Mouse (Mus musculus) heart, postnatal 0 days (tissue): ENCODE measurements at regions not wholly inside any gene's neighbourhood (a gene's known extent, or its start where the extent isn't known, plus 50 kb on each side); places are given as distances from the start of the nearest gene placed in this dataset.

ENCODE experiments used
- ATAC-seq: fragments of 200-750 bp; cut with Nextera tagmentation; 2 replicates; pipeline ENCODE4 v1.8.0; 2017; ENCODE audit warnings: low read depth, moderate number of reproducible peaks, moderate library complexity; ENCODE audit not compliant: insufficient read depth
- DNase-seq: peaks from one replicate; pipeline ENCODE4 v3.0.0-alpha.2; 2016; ENCODE audit warnings: low spot score
- H3K27ac ChIP-seq: fragments of 300-500 bp; sonication (generic); 2 replicates; pipeline ENCODE4 v1.5.1; 2014; ENCODE audit warnings: low read depth, mild to moderate bottlenecking
- H3K27me3 ChIP-seq: fragments of 300-500 bp; sonication (generic); 2 replicates; pipeline ENCODE4 v1.6.1; 2014; ENCODE audit warnings: low read length, mixed read lengths; ENCODE audit not compliant: control insufficient read depth, insufficient read depth
- H3K36me3 ChIP-seq: fragments of 300-500 bp; sonication (generic); replicated peaks from 2 replicates; pipeline ENCODE4 v1.6.1; 2014; ENCODE audit warnings: low read length, mixed read lengths; ENCODE audit not compliant: control insufficient read depth, insufficient read depth
- H3K4me1 ChIP-seq: fragments of 300-500 bp; sonication (generic); 2 replicates; pipeline ENCODE4 v1.6.1; 2014; ENCODE audit warnings: antibody characterized with exemption; ENCODE audit not compliant: control insufficient read depth, insufficient read depth
- H3K4me2 ChIP-seq: fragments of 300-500 bp; sonication (generic); 2 replicates; pipeline ENCODE4 v1.6.1; 2014; ENCODE audit warnings: low read depth, mild to moderate bottlenecking, low read length, moderate library complexity
- H3K4me3 ChIP-seq: fragments of 300-500 bp; sonication (generic); 2 replicates; pipeline ENCODE4 v1.5.1; 2014; ENCODE audit warnings: low read depth, low read length
- H3K9ac ChIP-seq: fragments of 300-500 bp; sonication (generic); replicated peaks from 2 replicates; pipeline ENCODE4 v1.6.1; 2014; ENCODE audit warnings: low read depth, low read length, mixed read lengths
- H3K9me3 ChIP-seq: fragments of 300-500 bp; sonication (generic); replicated peaks from 2 replicates; pipeline ENCODE4 v1.6.1; 2016; ENCODE audit warnings: low read length; ENCODE audit not compliant: control insufficient read depth
- CTCF ChIP-seq: IDR thresholded peaks from 2 replicates; pipeline ENCODE4 v1.5.1; 2016; ENCODE audit warnings: antibody characterized with exemption, control low read depth, low read depth
- EP300 ChIP-seq: IDR thresholded peaks from 2 replicates; pipeline ENCODE4 v1.6.1; 2016; ENCODE audit warnings: antibody characterized with exemption, low read depth
- WGBS: fragments of 180-500 bp; shearing (Covaris S2); extraction: QIAGEN DNeasy Blood & Tissue Kit; methylation state at CpG from one replicate; pipeline ENCODE4 v1.1.7; 2014; 5-methylcytosine and 5-hydroxymethylcytosine counted together

DNA sequence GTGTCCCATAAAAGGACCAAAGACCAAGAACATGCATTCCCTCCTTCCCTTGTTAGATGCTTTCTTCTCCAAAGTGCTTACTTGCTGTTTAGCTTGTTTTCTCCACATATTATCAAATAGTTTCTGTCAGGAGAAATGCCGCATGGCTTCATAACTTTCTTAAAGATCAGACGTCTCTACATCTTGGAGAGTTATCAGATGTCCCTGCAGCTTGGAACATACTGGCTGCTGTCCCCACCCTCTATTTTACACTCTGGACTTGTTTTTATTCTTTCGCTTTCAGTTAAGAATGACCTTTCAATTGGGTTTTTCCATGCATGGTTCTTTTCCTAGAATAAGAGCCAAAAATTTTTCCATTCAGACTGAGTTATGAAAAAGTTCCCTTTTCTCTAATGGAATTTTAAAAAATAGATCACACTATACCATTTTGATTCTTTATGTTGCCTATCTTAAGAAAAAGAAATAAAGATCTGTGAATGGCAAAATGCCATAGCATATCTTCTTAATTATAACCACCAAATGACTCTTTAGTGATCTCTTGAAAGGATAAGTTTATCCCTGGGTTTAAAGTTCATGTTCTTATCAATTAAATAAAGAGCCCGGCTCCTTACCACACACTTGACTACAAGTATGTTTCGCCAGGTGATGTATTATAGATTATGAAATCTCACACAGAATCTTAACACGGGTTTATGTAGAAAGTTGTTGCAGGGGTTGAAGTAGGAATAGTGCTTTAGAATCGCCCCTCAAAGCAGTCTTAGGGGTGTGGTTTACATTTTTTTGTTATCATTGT, 232.1 kb downstream of the Nfkbiz start:
- Histone ChIP-seq H3K9ac (no peak overlapping the region), H3K4me3 (no peak overlapping the region), H3K9me3 (no peaks in the 10 kb centered on the region), H3K36me3 (no peaks in the 10 kb centered on the region), H3K27ac (no peak overlapping the region), H3K4me1 (0 out of 2 replicates have a peak, but pooled peaks cover 3% of the 10 kb centered on the region), H3K27me3 (no peaks in the 10 kb centered on the region), H3K4me2 (no peak overlapping the region)
- ATAC-seq (no peak), DNase-seq (no peak)
- WGBS = 65% methylated on average over 7 of the region's 7 CpGs
- TF ChIP-seq CTCF (no peak), EP300 (no peak)

DNA sequence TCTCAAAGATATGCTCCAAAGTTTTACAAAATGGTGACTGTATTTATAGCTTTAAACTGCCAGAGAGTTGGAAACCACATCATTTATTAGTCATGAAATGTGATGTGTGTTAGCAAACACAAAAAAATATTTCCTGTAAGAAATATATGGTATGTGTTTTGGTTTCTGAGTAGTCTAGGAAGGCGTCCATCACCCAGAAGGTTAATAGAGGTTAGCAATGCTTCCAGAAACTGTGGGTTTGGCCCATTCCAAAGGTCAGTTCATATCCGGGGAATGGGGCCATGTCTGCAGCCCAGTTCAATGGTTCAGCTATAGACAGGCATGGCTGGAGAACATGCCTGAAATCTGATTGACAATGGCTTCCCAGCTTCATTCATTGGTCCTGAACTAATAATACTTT, 235.1 kb downstream of the Nfkbiz start:
- 68% methylated on average over 2 of the region's 2 CpGs for WGBS
- no peak overlapping the region for H3K9ac ChIP-seq
- no peak overlapping the region for H3K4me2 ChIP-seq
- H3K4me3 ChIP-seq = no peak overlapping the region
- H3K9me3 ChIP-seq = no peaks in the 10 kb centered on the region
- H3K36me3 ChIP-seq = no peaks in the 10 kb centered on the region
- no peak for TF ChIP-seq EP300
- no peak for TF ChIP-seq CTCF
- 0 out of 2 replicates have a peak, but pooled peaks cover 3% of the 10 kb centered on the region for H3K4me1 ChIP-seq
- ATAC-seq (no peak), DNase-seq (no peak)
- H3K27ac ChIP-seq = no peak overlapping the region
- H3K27me3 ChIP-seq = no peaks in the 10 kb centered on the region

DNA sequence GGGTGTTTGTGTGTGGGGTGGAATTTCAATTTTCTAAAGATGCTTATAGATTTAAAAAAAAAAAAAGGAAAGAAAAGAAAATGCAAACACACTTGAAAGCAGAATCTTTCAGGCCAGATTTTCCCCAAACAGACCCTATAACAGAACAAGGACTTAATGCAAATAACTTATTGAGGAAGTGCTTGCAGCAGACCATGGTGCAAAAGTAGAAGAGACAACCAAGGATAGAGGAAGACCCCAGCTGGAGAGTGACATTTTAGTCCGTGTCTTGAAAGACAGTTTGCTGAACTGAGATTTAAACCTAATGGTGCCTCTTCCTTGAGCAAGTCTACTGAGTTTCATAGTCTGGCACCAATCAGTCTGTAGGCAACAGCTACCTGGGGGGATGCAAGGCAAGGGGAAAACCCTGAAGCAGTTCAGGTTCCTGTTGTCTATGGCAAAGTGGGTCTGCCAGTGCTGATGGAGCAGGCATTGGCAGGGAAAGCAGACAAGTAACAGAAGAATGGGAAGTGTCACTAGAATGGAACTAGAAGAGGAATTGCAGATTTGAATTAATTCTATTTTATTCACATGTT, 249.2 kb downstream of the Nfkbiz start:
- H3K4me3 ChIP-seq = no peak overlapping the region
- H3K27me3 ChIP-seq = no peaks in the 10 kb centered on the region
- DNase-seq (no peak), ATAC-seq (no peak)
- H3K4me2 ChIP-seq = no peak overlapping the region
- no peaks in the 10 kb centered on the region for H3K36me3 ChIP-seq
- 70% methylated on average over 1 of the region's 1 CpGs for WGBS
- no peaks in the 10 kb centered on the region for H3K4me1 ChIP-seq
- H3K27ac ChIP-seq = no peak overlapping the region
- no peak overlapping the region for H3K9ac ChIP-seq
- TF ChIP-seq CTCF = no peak
- no peak for TF ChIP-seq EP300
- no peaks in the 10 kb centered on the region for H3K9me3 ChIP-seq

DNA sequence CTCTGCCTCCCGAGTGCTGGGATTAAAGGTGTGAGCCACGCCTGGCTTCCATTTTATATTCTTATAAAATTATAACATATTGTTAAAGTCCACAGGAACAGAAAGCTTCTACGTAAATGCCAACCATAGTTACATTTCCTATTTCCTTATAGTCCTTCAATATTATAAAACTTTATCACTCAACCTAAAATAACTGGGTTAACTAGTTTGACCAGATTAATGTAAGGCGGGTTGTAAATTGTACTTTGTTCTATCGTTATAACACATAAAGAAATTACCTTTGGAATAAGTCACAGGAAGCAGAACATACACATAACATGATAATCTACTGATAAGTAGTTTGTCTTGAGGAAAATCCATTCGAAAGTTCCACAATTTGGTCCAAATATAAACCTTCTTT, 251.6 kb downstream of the Nfkbiz start:
- ATAC-seq = no peak
- no peaks in the 10 kb centered on the region for H3K36me3 ChIP-seq
- H3K27me3 ChIP-seq = no peaks in the 10 kb centered on the region
- H3K4me3 ChIP-seq = no peak overlapping the region
- no peak for TF ChIP-seq EP300
- TF ChIP-seq CTCF = no peak
- no peaks in the 10 kb centered on the region for H3K9me3 ChIP-seq
- 81% methylated on average over 6 of the region's 6 CpGs for WGBS
- H3K4me2 ChIP-seq = no peak overlapping the region
- H3K27ac ChIP-seq = no peak overlapping the region
- H3K9ac ChIP-seq = no peak overlapping the region
- DNase-seq = no peak
- no peaks in the 10 kb centered on the region for H3K4me1 ChIP-seq

DNA sequence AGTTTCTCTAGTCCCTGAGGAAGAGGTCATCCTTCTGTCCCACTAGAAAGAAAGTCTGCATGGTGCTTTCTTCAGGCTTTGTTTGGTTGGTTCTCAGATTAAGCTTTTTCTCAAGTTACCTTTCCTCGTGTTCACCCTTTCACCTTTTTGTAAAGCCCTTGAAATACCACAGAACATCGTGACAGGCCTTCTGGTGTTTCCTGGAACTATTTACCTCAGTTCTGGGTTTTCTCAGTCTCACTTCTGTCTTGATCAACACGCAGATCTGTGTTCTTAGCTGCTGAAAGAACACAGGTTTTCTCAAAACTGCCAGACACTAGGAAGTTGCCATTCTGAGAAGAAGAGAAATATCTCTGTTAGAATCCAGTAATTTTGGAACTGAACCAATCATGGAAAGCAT, 255.8 kb downstream of the Nfkbiz start:
- no peaks in the 10 kb centered on the region for H3K27me3 ChIP-seq
- H3K36me3 ChIP-seq = no peaks in the 10 kb centered on the region
- H3K27ac ChIP-seq = no peak overlapping the region
- TF ChIP-seq EP300 (no peak), CTCF (no peak)
- no peaks in the 10 kb centered on the region for H3K4me1 ChIP-seq
- WGBS = 30% methylated on average over 3 of the region's 3 CpGs
- no peak overlapping the region for H3K4me2 ChIP-seq
- no peaks in the 10 kb centered on the region for H3K9me3 ChIP-seq
- H3K4me3 ChIP-seq = no peak overlapping the region
- no peak for DNase-seq
- H3K9ac ChIP-seq = no peak overlapping the region
- no peak for ATAC-seq
